Comparison of ENCODE assay signal across 8 mouse cellular contexts in genomic region chr11:20858921-20859668, GRCm38 (mm10). TPM values are rescaled to one million over a fixed set of nuclear protein-coding genes. Genes with fewer than 3 reads are reported as not detected.
DNase-seq lines count a peak whose midpoint lies in the region; ATAC-seq and TF ChIP-seq lines count a peak whose summit lies in the region.

No protein-coding gene starts in this region.

- peak; percentile 93 for ATAC-seq in forebrain, embryonic 13.5 days
- ATAC-seq in heart, embryonic 14.5 days (ENCODE audit: insufficient number of reproducible peaks, insufficient read depth, low FRiP score, low read depth), result peak; percentile 66
- ATAC-seq in kidney, postnatal 0 days (replicated peaks; ENCODE audit: low FRiP score, low read depth), result peak; percentile 79
- peak; percentile 87 for ATAC-seq in limb, embryonic 14.5 days (ENCODE audit: low FRiP score, low read depth)
- ATAC-seq in megakaryocyte-erythroid progenitor cell, adult 5-6 weeks (replicated peaks; ENCODE audit: low FRiP score, low TSS enrichment, poor library complexity, severe bottlenecking), result no peak

- peaks cover 13% of the 10 kb centered on the region for H3K4me1 ChIP-seq in brown adipose tissue, adult 24 weeks (ENCODE audit: control insufficient read depth, insufficient read depth, insufficient read length, low read length)
- H3K4me1 ChIP-seq in forebrain, embryonic 13.5 days, result peaks cover 17% of the 10 kb centered on the region
- H3K4me1 ChIP-seq in heart, embryonic 14.5 days (ENCODE audit: control insufficient read depth in 2 of 2, insufficient read depth in 2 of 2, low read length in 2 of 2), result peaks cover 17 to 31% of the 10 kb centered on the region in 2 experiments
- no peaks in the 10 kb centered on the region for H3K4me1 ChIP-seq in kidney, postnatal 0 days (replicated peaks; ENCODE audit: insufficient read depth, low read length)
- H3K4me1 ChIP-seq in limb, embryonic 14.5 days (ENCODE audit: control insufficient read depth, insufficient read depth, low read length), result peaks cover 33% of the 10 kb centered on the region

- H3K9ac ChIP-seq in forebrain, embryonic 13.5 days, result no peak overlapping the region
- H3K9ac ChIP-seq in heart, embryonic 14.5 days (ENCODE audit: low read length), result peak overlapping the region; percentile 10; the same call in 1 of the 2 replicates
- H3K9ac ChIP-seq in kidney, postnatal 0 days (ENCODE audit: low read depth, low read length), result no peak overlapping the region
- H3K9ac ChIP-seq in limb, embryonic 14.5 days (ENCODE audit: low read depth, low read length, severe bottlenecking), result 0 out of 2 replicates have a peak overlapping the region, but pooled peaks have one; percentile 21

- no peaks in the 10 kb centered on the region for H3K36me3 ChIP-seq in forebrain, embryonic 13.5 days (ENCODE audit: poor library complexity, severe bottlenecking)
- H3K36me3 ChIP-seq in heart, embryonic 14.5 days (ENCODE audit: control insufficient read depth, insufficient read depth, low read length), result no peaks in the 10 kb centered on the region
- no peaks in the 10 kb centered on the region for H3K36me3 ChIP-seq in kidney, postnatal 0 days (ENCODE audit: insufficient read depth, low read length)
- no peaks in the 10 kb centered on the region for H3K36me3 ChIP-seq in limb, embryonic 14.5 days (ENCODE audit: control insufficient read depth, insufficient read depth, low read length)

- no peak for TF ChIP-seq CTCF in kidney, postnatal 0 days (IDR thresholded peaks at IDR 0.05; ENCODE audit: low read depth)

- 18% methylated on average over 9 of the region's 9 CpGs for WGBS in forebrain, embryonic 13.5 days
- WGBS in heart, embryonic 14.5 days, result 10% methylated on average over 9 of the region's 9 CpGs
- WGBS in kidney, postnatal 0 days, result 7% methylated on average over 9 of the region's 9 CpGs
- WGBS in limb, embryonic 14.5 days, result 6% methylated on average over 9 of the region's 9 CpGs

- H3K4me2 ChIP-seq in forebrain, embryonic 13.5 days, result peak overlapping the region; percentile 28; the same call in 1 of the 2 replicates
- H3K4me2 ChIP-seq in heart, embryonic 14.5 days (ENCODE audit: low read length), result peak overlapping the region; percentile 54
- peak overlapping the region; percentile 33 for H3K4me2 ChIP-seq in kidney, postnatal 0 days (ENCODE audit: low read length)
- H3K4me2 ChIP-seq in limb, embryonic 14.5 days (replicated peaks; ENCODE audit: low read depth, low read length, severe bottlenecking), result peak overlapping the region; percentile 36

- DNase-seq in 3T3-L1 (ENCODE audit: low read depth, low spot score), result peak; percentile 97
- DNase-seq in kidney, postnatal 0 days (ENCODE audit: low spot score), result peak; percentile 90
- DNase-seq in limb, embryonic 14.5 days (ENCODE audit: low spot score), result peak; percentile 72
- peak; percentile 58 for DNase-seq in ovary, adult 18-20 months (ENCODE audit: low spot score)

- TF ChIP-seq POLR2A in limb, embryonic 14.5 days (IDR thresholded peaks at IDR 0.05; ENCODE audit: borderline replicate concordance, extremely low read depth, insufficient read depth, insufficient read length), result no peak

- H3K9me3 ChIP-seq in forebrain, embryonic 13.5 days (replicated peaks), result no peaks in the 10 kb centered on the region
- no peaks in the 10 kb centered on the region for H3K9me3 ChIP-seq in heart, embryonic 14.5 days (ENCODE audit: control insufficient read depth, low read length)
- no peaks in the 10 kb centered on the region for H3K9me3 ChIP-seq in kidney, postnatal 0 days (replicated peaks; ENCODE audit: low read length)
- H3K9me3 ChIP-seq in limb, embryonic 14.5 days (ENCODE audit: control insufficient read depth, low read length), result no peaks in the 10 kb centered on the region

- H3K27ac ChIP-seq in brown adipose tissue, adult 24 weeks (replicated peaks; ENCODE audit: low read depth, low read length), result peak overlapping the region; percentile 99
- H3K27ac ChIP-seq in forebrain, embryonic 13.5 days, result peak overlapping the region; percentile 67
- H3K27ac ChIP-seq in heart, embryonic 14.5 days (replicated peaks in 1 of 2; ENCODE audit: control insufficient read depth in 1 of 2, insufficient read depth in 1 of 2, low read depth in 2 of 2, low read length in 2 of 2), result peak overlapping the region; percentile 88 to 92
- H3K27ac ChIP-seq in kidney, postnatal 0 days, result peak overlapping the region; percentile 93
- peak overlapping the region; percentile 82 for H3K27ac ChIP-seq in limb, embryonic 14.5 days (replicated peaks; ENCODE audit: low read depth, low read length)

- peak overlapping the region; percentile 47 for H3K4me3 ChIP-seq in brown adipose tissue, adult 24 weeks (ENCODE audit: insufficient read depth, low read depth, low read length)
- H3K4me3 ChIP-seq in forebrain, embryonic 13.5 days, result no peak overlapping the region
- peak overlapping the region in 1 of 2 experiments; percentile 15; a peak in 1 of 4 replicates for H3K4me3 ChIP-seq in heart, embryonic 14.5 days (ENCODE audit: control insufficient read depth in 1 of 2, insufficient read depth in 1 of 2, low read depth in 1 of 2, low read length in 2 of 2)
- no peak overlapping the region for H3K4me3 ChIP-seq in kidney, postnatal 0 days (replicated peaks; ENCODE audit: low read depth, low read length)
- H3K4me3 ChIP-seq in limb, embryonic 14.5 days (replicated peaks; ENCODE audit: low read length), result 0 out of 2 replicates have a peak overlapping the region, but pooled peaks have one; percentile 4

- no peaks in the 10 kb centered on the region for H3K27me3 ChIP-seq in forebrain, embryonic 13.5 days
- H3K27me3 ChIP-seq in heart, embryonic 14.5 days (ENCODE audit: control insufficient read depth, insufficient read depth, low read length), result no peaks in the 10 kb centered on the region
- H3K27me3 ChIP-seq in kidney, postnatal 0 days (ENCODE audit: insufficient read depth, low read length), result no peaks in the 10 kb centered on the region
- no peaks in the 10 kb centered on the region for H3K27me3 ChIP-seq in limb, embryonic 14.5 days (ENCODE audit: control insufficient read depth, insufficient read depth, low read length)

RNA-seq across cellular contexts. Expression of gene Lgalsl, which starts 28.2 kb away (rescaled TPM):
- polyA plus RNA-seq in brown adipose tissue, adult 24 weeks (2012; ENCODE audit: insufficient read depth, insufficient read length, missing spikeins), result 13.3 and 13.9 TPM in 2 replicates
- 45.4 and 45.8 TPM in 2 replicates for polyA plus RNA-seq in forebrain, embryonic 13.5 days (2015; fragmentation: Nextera tagmentation; extraction: Ambion mirVana)
- polyA plus RNA-seq in heart, embryonic 14.5 days (2014; fragmentation: Nextera tagmentation; extraction: Ambion mirVana), result 37.4 and 37.5 TPM in 2 replicates
- polyA plus RNA-seq in kidney, postnatal 0 days (2015; fragmentation: Nextera tagmentation; extraction: Ambion mirVana), result 31.3 and 33.8 TPM in 2 replicates
- 24.9 and 25.5 TPM in 2 replicates for polyA plus RNA-seq in limb, embryonic 14.5 days (2012; rRNA removed)
- 52.0 and 52.2 TPM in 2 replicates for polyA plus RNA-seq in limb, embryonic 14.5 days (2014; fragmentation: Nextera tagmentation; extraction: Ambion mirVana)
- 5.6 and 13.5 TPM in 2 replicates for total RNA-seq in megakaryocyte-erythroid progenitor cell, adult 5-6 weeks (2014; fragmentation: Nextera tagmentation)
- 1.4 and 3.9 TPM in 2 replicates for total RNA-seq in megakaryocyte-erythroid progenitor cell, adult 5-6 weeks (2017)

Comparison
In these comparisons a context has a peak if more than half of its experiments do, and no peak if none do; other contexts are left out.
1. H3K4me3 ChIP-seq: peak in brown adipose tissue, adult 24 weeks (single experiment) and limb, embryonic 14.5 days (single experiment); none in forebrain, embryonic 13.5 days (single experiment) and kidney, postnatal 0 days (single experiment).
2. H3K9ac ChIP-seq: peak in heart, embryonic 14.5 days (single experiment) and limb, embryonic 14.5 days (single experiment); none in forebrain, embryonic 13.5 days (single experiment) and kidney, postnatal 0 days (single experiment).
3. Peak in every context shown above with its lines, with median percentiles within 50 percentile points of each other: DNase-seq, H3K27ac ChIP-seq and H3K4me2 ChIP-seq.